Mouse (Mus musculus) right cerebral cortex, postnatal 4 days (tissue): ENCODE measurements at regions not wholly inside any gene's neighbourhood (a gene's known extent, or its start where the extent isn't known, plus 50 kb on each side); places are given as distances from the start of the nearest gene placed in this dataset.

ENCODE experiments used
- DNase-seq: peaks from one replicate; pipeline ENCODE4 v3.0.0-alpha.2; 2022

DNA sequence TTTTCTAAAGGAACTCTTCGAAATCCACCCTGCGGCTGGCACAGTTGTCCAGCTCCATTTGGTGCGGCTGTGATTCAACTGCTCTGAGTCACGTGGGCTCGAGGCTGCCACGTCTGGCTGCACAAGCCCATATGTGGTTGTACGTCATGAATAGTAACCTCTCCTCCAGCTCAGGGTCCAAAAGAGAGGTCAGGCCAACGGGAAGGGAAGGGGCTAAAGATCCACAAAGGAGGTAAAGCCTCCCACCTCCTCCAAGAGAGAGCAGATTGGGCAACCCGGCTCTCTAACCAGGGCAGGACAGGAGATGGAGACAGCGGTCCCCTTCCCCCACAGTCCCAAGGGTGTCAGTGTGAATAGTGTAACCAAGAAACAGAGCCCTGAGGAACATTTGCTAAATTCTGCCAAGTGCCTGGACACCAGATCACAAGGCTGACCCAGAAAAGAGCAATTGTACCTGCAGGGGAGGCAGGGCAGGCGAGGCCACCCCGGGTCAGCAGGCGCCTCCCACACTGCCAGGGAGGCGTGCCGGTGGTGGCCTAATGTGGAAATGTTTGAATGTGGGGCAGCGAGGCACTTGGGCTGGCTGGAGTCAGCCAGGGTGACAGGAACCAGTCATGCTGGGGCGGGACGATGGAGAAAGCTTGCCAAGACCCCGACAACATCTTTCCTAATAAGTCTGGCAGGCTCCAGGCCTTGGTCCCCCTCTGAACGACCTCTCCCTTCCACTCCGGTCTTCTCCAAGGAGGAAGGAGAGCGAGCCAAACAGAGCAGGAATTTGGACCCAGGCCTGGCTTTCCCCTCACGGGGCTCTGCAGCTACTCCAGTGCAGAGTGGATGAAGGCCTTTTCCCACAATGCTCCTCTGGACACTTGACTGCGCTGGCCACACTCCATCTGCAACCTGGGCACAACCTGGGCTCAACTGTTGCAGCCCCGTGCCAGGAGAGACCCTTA lies 142.0 kb upstream of the Irf2bp2 start:
- DNase-seq, result peak; percentile 64

DNA sequence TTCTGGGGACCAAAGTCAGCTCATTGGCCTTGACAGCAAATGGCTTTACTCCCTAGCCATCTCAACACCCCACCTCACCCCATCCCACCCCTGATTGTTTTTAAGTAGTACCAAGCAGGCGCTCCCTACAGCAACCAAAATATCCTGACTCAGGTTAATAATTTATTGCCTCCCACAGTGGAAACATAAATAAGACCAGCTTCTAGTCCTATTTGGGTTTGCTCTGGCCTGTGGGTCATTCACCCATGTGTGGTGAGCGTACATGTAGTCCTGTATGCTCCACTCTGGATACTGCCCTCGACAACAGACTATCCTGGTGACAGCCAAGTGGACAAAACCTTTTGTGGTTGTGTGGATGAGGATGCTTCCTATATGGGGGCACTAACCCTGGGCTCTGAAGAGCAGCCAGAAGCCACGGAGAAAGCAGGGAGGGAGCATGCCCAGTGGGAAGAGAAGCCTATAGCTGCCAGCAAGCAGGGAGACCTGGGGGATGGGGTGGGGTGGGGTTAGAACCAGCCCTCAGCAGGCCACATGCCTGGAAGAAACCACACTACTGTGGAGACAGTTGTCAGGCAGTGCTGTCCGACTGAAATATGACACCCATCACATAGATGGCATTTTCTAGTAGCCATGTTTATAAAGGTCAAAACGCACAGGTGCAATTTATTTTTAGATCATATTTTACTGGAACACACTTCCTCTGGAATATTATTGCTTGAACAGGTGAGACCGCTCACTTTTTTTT lies 141.1 kb upstream of the Irf2bp2 start:
- no peak for DNase-seq

DNA sequence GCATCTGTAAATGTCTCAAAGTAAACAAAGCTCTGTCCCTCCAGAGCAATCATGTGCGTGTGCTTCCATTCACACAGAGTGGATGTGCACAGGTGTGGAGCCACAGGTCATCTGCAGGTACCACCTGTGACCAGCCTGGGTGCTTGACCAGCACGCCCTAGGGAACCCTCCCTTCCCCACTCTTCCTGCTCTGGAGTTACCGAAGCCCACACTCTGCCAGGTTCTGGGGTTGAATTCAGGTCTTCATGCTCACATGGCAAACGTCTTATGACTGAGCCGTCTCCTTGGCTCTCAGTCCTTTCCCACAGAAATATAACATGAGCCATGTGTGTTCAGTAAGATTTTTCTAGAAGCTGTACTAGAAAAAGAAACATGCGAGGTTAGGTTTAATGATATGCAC lies 140.0 kb upstream of the Irf2bp2 start:
- no peak for DNase-seq

DNA sequence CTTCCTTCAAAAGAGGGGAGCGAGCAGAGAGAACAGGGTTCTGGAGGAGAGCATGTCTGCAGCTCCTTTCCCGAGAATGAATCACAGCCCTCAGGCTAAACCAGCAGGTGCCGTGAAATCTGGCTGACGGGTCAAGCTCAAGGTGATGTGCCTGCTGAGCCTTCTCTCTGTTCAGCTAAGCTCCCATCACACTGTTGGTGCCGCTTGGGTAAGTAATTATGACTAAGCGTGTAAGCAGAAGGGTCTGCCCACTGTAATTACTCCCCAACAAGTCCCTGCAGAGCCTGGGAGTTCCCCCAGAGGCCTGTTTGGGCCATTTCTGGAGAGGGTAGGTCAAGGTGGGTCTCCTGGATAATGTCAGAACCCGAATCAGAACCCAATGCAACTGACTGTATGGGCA lies 139.5 kb upstream of the Irf2bp2 start:
- DNase-seq, result no peak

DNA sequence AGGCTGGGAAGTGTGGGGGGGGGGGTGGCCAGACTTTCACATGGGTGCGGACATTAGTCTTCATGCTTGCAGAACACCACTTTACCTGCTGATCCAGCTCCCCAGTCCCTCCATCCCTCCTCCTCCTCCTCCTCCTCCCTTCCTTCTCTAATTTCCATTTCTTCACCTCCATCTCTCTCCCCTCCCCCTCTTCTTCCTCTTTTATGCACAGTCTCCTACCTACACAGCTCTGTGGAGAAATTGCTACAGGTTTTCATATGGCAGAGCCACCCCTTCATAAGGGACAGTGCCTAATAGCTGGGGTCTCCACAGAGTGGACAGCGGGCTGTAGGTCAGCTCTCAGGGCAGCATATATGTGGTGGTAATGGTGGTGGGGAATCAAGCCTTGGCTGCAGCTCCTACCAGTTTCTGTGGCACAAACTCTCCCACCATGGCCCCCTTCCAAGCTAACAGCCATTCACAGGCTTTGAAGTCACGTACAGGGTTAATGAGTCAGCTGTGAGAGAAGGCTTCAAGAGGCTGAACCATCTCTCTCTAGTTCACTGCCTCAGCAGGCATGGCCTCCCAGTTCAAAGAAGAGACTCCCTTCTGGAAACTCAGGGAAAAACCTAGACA lies 136.3 kb upstream of the Irf2bp2 start:
- no peak for DNase-seq

DNA sequence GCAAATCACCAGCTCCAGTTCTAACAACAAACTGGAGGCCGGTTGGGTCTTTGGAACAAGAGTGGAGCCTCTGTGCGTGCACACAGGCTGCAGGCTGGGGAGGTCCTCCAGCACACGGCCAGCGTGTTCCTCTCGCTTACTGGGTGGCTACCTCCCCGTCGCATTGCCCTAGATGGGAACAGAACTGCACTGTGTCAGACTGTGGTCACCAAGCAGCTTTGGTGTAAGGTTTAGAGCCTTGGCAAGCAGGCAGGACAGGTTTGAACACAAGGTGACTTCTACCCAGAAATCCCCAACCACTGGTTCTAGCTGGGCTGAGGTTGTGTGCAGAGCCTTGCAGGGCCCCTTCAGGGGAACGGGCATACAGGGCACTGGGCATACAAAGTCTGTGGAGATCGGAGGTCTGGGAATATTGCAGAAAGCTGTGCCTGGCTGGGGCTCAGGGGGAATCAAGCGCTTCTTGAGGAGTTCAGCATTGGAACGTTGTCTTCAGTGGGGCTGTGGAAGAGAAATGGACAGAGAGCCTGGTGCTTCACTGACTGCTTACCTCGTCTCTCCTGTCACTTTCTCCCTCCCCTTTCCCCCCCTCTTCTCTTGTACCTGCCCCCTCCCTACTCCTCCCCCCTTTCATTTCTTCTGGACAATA lies 135.3 kb upstream of the Irf2bp2 start:
- no peak for DNase-seq

DNA sequence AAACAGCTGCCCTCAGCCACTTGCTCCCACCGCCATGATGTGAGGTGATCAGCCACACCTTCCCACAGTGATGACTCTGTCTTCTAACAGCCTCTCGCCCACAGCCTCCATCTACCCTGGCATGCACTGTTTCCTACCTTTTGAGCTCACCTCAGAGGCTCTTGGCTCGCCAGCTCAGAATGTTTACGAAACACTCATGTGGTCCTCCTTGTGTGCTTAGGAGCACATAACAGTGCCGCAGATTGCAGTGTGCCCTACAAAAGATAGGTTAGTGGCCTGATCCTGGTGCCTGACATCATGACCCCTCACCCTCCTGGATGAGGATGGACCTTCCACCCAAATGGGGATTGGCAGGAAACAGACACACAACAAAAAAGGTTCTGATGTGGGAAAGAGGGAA lies 134.3 kb upstream of the Irf2bp2 start:
- DNase-seq, result no peak

DNA sequence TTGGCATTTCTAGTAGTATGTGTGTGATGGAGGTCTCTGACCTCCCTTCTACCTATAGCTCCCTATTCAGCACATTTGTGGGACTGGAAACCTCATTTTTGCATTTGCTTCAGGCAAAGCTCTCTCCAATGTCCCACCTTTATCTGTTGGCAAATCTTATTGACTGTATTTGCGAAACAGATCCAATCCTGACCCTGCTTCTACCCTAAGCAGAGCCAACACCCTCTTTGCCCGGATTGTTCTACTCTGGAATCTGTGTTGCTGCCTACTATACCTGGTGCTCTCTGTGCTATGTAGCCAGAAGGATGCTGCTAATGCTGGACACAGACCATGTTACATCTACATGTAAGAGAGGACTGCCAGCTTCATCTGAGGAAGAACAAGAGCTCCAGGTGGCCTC lies 133.3 kb upstream of the Irf2bp2 start:
- no peak for DNase-seq

DNA sequence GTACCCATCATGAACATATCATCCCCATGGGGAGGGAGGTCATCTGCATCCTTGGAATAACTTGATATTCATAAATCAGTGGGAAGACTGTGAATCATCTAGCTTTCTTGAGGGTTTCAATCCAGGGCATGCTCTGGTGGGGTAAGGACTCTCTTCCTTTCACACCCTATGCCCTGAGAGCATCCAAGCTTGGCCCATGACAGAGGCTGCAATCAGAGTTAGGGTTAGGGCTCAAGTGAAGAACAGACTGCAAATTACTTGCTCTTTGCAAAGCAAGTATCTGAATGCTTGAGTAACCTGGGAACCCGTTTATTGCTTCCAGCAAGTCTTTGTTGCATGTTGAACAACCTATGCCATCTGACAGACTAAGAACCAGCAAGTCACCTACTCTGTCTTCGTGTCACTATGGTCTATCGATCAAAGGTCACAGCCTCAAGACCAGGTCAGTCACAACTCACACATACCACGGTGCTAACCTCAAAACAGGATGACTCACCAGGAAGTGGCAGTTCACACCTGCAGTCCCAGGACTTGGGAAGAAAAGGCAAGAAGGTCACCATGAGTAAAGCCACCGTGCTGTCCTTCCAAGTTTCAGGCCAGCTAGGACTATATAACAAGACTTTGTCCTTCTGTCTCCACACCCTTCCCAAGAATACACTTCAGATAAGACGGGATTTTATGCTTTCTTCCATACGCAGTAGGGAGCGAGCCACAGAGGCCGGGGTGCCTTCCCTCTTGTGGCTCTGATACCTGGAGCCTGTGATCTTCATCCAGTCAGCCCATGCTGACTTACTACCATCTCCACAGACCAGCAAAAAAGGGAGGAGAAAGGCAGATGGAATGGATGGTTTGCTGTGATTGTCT lies 129.7 kb upstream of the Irf2bp2 start:
- DNase-seq, result no peak

DNA sequence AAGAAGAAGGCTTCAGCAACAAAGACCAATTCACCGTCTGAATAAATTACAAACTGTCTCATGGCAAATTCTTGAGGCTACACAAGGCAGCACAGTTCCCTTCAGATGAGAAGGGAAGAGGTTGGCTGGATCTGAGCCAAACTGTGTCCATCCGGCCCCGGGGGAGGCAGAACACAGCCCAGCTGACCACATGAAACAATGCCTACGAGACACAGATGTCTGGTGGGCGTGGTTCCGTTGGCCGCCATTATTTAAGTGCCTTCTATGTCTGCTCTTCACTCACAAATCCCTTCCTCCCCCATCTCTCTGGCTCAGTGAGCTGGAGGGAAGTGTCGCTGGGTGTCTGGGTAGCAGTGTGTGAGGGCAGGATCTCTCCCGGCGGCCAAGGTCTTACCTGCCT lies 127.8 kb upstream of the Irf2bp2 start:
- no peak for DNase-seq

DNA sequence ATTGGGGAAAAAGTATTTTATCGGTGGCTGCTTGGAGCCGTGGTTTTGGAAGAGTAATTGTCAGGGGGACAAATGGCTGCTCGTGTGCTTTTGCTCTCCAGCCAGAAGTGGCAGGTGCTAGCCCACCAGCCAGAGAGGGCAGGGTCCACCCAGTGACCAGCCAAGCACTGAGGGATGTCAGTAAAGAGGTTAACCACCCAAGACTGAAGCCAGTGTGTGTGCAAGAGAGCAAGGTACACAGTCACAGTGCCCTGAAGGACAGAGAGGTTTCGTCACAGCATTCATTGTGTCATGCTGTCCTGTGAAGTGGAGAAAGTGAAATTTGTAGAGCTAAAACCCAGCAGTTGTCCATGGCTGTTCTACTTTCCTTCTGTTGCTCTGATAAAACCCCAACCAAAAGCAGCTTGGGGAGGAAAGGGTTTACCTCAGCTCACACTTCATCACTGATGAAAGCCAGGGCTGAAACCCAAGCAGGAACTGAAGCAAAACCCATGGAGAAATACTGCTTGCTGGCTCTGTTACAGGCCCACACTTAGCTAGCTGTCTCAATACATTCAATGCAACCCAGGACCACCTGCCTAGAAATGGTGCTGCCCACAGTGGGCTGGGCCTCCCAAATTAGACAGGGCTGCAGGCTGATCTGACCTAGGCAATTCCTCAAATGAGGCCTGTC lies 126.8 kb upstream of the Irf2bp2 start:
- no peak for DNase-seq

DNA sequence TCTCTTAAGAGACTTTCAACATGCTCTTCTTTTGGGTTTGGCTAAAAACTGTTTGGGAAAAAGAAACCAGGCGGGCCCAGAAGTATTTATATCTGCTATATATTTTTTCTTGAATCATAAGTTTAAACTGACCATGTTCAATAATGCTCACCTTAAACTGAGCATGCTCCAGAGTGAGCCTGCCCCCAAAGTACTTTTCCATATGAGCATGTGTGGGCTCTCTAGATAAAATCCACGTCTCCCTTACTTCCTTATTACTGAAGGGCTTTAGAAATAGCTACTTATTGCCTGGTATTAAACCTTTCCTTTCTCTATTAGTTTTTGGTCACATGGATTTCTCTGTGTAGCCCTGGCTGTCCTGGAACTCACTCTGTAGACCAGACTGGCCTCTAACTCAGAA lies 126.0 kb upstream of the Irf2bp2 start:
- DNase-seq, result no peak

DNA sequence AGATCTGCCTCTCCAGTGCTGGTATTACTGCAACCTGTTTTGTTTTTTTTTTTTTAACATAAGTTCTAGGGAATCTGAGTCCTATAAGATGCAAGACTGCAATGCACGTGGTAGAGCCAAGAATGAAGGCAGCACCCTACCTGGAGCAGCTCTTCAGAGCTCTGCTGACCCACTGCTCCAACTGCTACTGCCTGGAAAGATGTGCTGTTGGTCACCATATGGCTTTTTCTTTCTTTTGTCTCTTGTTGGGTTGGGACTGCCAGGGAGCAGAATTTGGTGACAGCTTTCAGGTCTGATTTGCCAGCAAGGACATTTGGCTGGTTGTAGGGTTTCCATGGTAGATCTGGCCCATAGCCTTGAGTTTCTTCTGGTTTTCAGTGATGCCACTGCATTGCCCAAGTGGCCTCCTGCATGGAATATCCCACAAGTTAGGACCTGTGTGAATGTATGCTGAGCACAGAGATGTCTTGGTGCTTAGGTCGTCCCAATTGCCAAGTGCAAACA lies 123.9 kb upstream of the Irf2bp2 start:
- no peak for DNase-seq

DNA sequence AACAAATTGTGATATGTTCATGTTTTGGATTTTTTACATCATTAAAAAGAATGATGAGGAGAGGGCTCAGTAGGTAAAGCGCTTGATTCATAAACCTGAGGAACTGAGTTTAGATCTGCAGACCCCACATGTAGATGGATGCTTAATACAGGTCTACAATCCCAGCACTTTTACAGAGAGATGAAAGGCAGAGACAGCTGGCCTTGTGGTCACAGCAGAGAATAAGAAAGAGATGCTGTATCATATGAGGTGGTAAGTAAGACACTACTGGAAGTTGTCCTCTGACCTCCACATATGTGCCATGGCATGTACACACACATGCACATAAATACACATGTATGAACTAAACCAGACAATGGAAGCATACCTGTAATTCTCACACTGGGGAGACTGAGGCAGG lies 121.9 kb upstream of the Irf2bp2 start:
- DNase-seq, result no peak

DNA sequence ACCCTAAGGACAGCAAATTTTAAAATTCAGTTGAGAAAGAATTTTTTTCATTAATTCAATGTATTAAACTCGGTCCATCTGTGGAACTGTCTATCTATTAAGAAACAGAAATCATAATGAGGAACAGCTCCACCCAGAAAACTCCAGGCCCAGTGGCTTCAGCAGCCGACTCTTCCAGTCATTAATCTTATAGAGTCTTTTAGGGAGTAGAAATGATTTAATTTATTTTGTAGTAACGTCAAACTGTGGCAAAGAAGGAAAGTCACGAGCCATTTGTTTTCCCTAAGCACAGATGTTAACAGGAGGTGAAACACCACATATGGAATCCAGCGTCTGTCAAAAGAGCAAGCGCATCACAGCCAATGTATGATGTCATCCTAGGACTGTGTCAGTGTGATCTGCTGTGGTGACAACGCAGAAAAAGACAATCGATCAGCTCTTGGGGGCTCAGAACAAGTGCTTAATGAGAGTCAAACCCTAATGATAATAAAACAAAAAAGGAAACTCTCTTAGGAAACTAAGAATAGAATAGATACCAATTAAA lies 119.9 kb upstream of the Irf2bp2 start:
- no peak for DNase-seq

DNA sequence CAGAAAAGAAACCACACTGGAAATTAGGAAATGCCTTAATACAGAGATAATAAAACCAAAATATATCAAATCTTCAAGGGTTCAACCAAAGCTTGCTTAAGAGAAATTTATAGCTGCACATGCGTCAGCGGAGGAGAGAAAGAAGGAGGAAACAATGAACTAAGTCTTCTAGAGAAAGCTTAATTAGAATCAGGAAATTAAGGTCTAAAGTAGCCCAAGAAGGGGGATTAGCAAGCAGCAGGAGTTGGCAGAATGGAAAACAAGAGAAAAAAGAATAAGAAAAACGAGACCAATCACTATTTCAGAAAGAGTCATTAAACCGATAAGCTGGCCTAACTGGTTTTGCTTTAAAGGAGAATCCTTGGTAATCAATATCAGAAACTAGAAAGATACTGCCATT lies 119.4 kb upstream of the Irf2bp2 start:
- DNase-seq, result no peak

DNA sequence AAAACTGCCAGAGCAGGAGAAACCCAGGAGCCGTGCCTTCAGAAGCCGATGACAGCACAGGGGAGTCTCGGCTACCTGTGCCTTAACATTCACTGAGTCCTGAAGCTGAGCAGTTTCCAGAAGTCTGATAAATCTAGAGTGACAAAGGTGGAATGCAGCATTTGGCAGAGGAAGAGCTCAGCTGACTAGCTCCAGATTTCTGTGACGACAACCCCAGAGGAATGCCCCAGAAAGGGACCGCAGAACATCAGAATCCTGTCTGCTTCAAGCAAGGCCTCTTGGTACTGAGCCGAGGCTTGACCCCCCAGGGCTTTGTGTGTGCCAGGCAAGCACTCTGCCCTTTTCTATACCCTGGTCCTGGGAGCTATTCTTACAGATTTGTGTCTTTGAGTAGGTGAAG lies 119.0 kb upstream of the Irf2bp2 start:
- no peak for DNase-seq

DNA sequence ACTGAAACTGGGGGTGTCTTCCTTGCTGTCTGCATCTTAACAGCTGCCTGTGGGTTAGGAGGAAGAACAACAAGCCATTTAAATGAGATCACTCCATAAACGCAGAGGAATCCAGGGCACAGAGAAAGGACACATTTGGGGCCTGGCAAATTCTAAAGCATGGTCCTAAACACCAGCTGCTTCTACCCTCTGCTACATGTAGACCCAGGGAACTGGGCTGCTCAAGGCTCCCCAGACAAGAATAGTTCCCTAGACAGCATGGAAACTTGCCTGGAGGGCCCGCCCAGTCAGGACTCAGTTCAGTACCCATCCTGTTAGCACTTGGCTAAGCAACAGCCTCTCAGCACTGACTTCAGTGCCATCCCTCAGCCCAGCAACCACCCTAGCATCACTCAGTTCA lies 115.2 kb upstream of the Irf2bp2 start:
- no peak for DNase-seq

DNA sequence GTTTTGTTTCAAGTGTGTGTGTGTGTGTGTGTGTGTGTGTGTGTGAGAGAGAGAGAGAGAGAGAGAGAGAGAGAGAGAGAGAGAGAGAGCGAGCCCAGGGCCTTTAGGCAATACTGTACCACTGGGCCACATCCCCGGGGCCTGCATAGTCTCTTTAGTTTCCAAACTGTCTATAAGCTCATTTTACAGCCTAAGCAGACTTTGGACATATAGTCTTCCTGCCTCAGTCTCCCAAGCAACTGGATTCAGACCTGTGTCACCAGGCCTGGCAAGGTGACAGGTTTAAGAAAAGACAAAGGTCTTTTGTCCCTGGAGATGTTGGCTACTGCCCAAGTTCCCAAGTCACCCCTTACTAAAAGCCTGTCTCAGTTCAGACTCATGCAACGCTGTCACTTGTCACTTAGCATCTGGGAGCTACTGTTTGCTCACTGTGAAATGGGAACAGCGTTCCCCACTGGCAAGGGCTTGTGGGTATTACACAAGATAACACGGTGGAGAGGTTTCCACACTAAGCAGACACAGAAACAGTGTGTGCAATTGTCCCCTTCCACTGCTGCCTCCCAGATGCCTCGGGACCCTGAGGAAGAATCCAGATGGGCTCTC lies 113.6 kb upstream of the Irf2bp2 start:
- DNase-seq, result no peak

DNA sequence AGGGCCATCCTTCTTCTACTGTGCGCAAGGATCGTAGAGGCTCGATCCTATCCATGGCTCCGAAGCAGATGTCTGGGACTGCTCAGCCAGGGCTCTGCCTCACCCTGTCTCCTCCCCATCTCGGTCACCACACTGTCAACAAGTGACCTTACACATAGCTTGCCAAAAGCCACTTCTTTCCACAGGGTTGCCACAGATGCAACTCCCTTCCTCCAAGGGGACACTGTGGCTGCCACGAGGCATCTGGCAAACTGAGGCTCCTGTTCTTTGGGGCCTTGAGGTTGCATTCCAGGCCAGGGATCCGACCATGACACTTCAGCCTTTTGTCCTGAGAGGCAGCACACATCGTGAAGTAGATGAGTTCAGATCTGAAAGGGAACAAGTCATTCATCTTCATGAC lies 112.5 kb upstream of the Irf2bp2 start:
- no peak for DNase-seq

DNA sequence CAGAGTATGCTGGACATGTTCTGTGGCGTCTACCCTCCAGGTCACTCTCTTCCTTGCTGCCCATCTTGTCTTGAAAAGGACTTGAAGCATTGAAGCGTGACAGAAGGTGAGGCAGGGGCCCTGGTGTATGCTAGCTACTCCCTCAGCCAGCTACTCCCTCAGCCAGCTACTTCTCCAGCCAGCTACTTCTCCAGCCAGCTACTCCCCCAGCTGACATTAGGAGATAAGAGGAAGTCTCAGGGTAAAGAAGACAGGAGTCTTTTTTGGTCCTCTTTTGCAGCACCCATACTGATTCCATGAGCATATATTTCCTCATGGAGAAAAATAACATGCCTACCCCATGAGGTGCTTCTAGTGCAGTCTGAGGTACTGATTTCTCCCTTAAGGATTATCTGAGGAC lies 111.6 kb upstream of the Irf2bp2 start:
- no peak for DNase-seq
